ENCODE assay signal across 12 mouse cellular contexts in the genomic region with DNA sequence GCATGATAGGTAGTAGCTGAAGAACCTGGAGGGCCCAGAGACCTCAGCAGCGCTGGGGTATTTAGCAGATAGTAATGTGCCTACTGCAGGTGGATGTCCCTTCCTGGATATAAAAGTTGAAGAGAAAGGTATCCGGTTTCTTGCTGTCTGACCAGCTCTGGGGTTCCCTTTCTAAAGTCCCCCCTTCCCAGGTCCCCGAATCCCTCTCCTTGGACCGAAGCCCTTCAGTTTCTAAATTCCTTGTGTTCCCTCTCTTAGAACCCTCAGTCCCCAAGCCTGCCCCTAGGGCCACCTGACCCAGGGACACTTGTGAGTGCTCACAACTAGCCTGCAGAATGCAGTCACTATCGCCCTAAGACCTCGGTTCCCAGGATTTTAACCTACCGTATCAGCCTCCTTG. TPM values are rescaled to one million over a fixed set of nuclear protein-coding genes. Genes with fewer than 3 reads are reported as not detected.
DNase-seq lines count a peak whose midpoint lies in the region; ATAC-seq and TF ChIP-seq lines count a peak whose summit lies in the region.
"Had no signal": no experiment of that assay in that cellular context is flagged by ENCODE, and none has a peak within 500 bp of the region (broad histone marks: within the 10 kb centered on the region; RNA-seq: fewer than 3 reads in every experiment).

No protein-coding gene starts in this region.

- no peak for TF ChIP-seq CTCF in thymus, adult 2 months (IDR thresholded peaks at IDR 0.05; ENCODE audit: borderline replicate concordance, control insufficient read depth, extremely low read depth, insufficient read depth, low read length, poor library complexity)
- no peak for TF ChIP-seq CTCF in left cerebral cortex, adult 2 months (IDR thresholded peaks at IDR 0.05)

- no peaks in the 10 kb centered on the region for H3K36me3 ChIP-seq in heart, embryonic 15.5 days
- no peaks in the 10 kb centered on the region for H3K36me3 ChIP-seq in thymus, adult 2 months (ENCODE audit: control insufficient read depth, insufficient read depth, low read length)
- no peaks in the 10 kb centered on the region for H3K36me3 ChIP-seq in liver, embryonic 12.5 days

- intact Hi-C loops in left cerebral cortex, adult 2 months (cut with DNase I) = no loop called here

- no peak for ATAC-seq in heart, embryonic 15.5 days (replicated peaks; ENCODE audit: insufficient number of reproducible peaks, insufficient read depth, low FRiP score, low read depth)
- ATAC-seq in liver, embryonic 12.5 days = no peak

- 68% methylated on average over 7 of the region's 7 CpGs for WGBS in heart, embryonic 15.5 days
- WGBS in thymus, adult 2 months = 85% methylated on average over 7 of the region's 7 CpGs
- 63% methylated on average over 7 of the region's 7 CpGs for WGBS in liver, embryonic 12.5 days (ENCODE audit: insufficient replicate concordance)

- peak overlapping the region; percentile 55 for H3K4me3 ChIP-seq in heart, embryonic 15.5 days
- 0 out of 2 replicates have a peak overlapping the region, but pooled peaks have one; percentile 39 for H3K4me3 ChIP-seq in thymus, adult 2 months (ENCODE audit: control insufficient read depth, insufficient read depth, low read length)
- peak overlapping the region; percentile 51 for H3K4me3 ChIP-seq in liver, embryonic 12.5 days
- no peak overlapping the region for H3K4me3 ChIP-seq in left cerebral cortex, adult 2 months

- H3K4me2 ChIP-seq in heart, embryonic 15.5 days = peak overlapping the region; percentile 88
- peak overlapping the region; percentile 69 for H3K4me2 ChIP-seq in liver, embryonic 12.5 days

- no peaks in the 10 kb centered on the region for H3K9me3 ChIP-seq in heart, embryonic 15.5 days (replicated peaks)
- peaks cover 6% of the 10 kb centered on the region; the same call in 1 of the 2 replicates for H3K9me3 ChIP-seq in liver, embryonic 12.5 days (replicated peaks)

- H3K27ac ChIP-seq in heart, embryonic 15.5 days = no peak overlapping the region
- H3K27ac ChIP-seq in thymus, adult 2 months (ENCODE audit: control insufficient read depth, insufficient read depth, low read length) = no peak overlapping the region
- H3K27ac ChIP-seq in liver, embryonic 12.5 days = no peak overlapping the region
- H3K27ac ChIP-seq in left cerebral cortex, adult 2 months = no peak overlapping the region

- no peak for TF ChIP-seq POLR2A in thymus, adult 2 months (IDR thresholded peaks at IDR 0.05; ENCODE audit: control insufficient read depth, extremely low read depth, insufficient read depth, low read length, poor library complexity)

- peaks cover 22% of the 10 kb centered on the region for H3K27me3 ChIP-seq in heart, embryonic 15.5 days
- peaks cover 6% of the 10 kb centered on the region; the same call in 1 of the 2 replicates for H3K27me3 ChIP-seq in thymus, adult 2 months (ENCODE audit: control insufficient read depth, insufficient read depth, low read length)
- peaks cover 50% of the 10 kb centered on the region for H3K27me3 ChIP-seq in liver, embryonic 12.5 days (replicated peaks)

- H3K4me1 ChIP-seq in heart, embryonic 15.5 days (replicated peaks) = peaks cover 34% of the 10 kb centered on the region
- peaks cover 42% of the 10 kb centered on the region for H3K4me1 ChIP-seq in thymus, adult 2 months (replicated peaks; ENCODE audit: control insufficient read depth, insufficient read depth, low read length)
- peaks cover 51% of the 10 kb centered on the region for H3K4me1 ChIP-seq in liver, embryonic 12.5 days

- H3K9ac ChIP-seq in heart, embryonic 15.5 days = no peak overlapping the region
- H3K9ac ChIP-seq in liver, embryonic 12.5 days = no peak overlapping the region

- no peak for DNase-seq in heart, adult 8-10 months (ENCODE audit: low spot score)
- no peak for DNase-seq in thymus, adult 2 months
- DNase-seq in thymus, adult 18-20 months = no peak
- DNase-seq in left cerebral cortex, adult 2 months (ENCODE audit: extremely low spot score in 1 of 2, low spot score in 2 of 2) = no peak
- DNase-seq in embryo, embryonic 9.5 days (ENCODE audit: extremely low spot score) = no peak
- no peak for DNase-seq in adipocyte (ENCODE audit: low spot score)

RNA-seq across cellular contexts. Expression of gene Bcl3, which starts 0.9 kb away (rescaled TPM):
- 2.0 and 4.7 TPM in 2 replicates for polyA plus RNA-seq in heart, embryonic 15.5 days (2015; fragmentation: Nextera tagmentation; extraction: Ambion mirVana)
- 1 to 10 TPM; 2.1 to 4.4 (median 3.5) TPM for total RNA-seq in heart, adult 8-10 months (2022)
- 54.4 and 67.2 TPM in 2 replicates for polyA plus RNA-seq in thymus, adult 2 months (2012; rRNA removed)
- 3.7 and 5.4 TPM in 2 replicates for polyA plus RNA-seq in liver, embryonic 12.5 days (2016; fragmentation: Nextera tagmentation; extraction: Ambion mirVana)
- total RNA-seq in left cerebral cortex, adult 2 months (2021) = under 1 TPM; 0.56 to 0.77 TPM

RNA-seq across cellular contexts. Expression of gene Cblc, which starts 25.0 kb away (rescaled TPM):
- 0.47 and 2.5 TPM in 2 replicates for polyA plus RNA-seq in heart, embryonic 15.5 days (2015; fragmentation: Nextera tagmentation; extraction: Ambion mirVana)
- total RNA-seq in heart, adult 8-10 months (2022) = under 1 TPM in 2 of 4 experiments, not detected in 2; 0.37 to 0.76 TPM
- polyA plus RNA-seq in thymus, adult 2 months (2012; rRNA removed) = 2.4 and 2.8 TPM in 2 replicates
- 0.95 and 1.0 TPM in 2 replicates for polyA plus RNA-seq in liver, embryonic 12.5 days (2016; fragmentation: Nextera tagmentation; extraction: Ambion mirVana)
- total RNA-seq in left cerebral cortex, adult 2 months (2021) = not detected
- total RNA-seq: left cerebral cortex, postnatal 36 days; monocyte, adult 5-6 weeks had no signal
- polyA plus RNA-seq: testis, adult 2 months had no signal

RNA-seq across cellular contexts. Expression of gene Gm19345, which starts 30.2 kb away (rescaled TPM):
- not detected in 2 replicates for polyA plus RNA-seq in heart, embryonic 15.5 days (2015; fragmentation: Nextera tagmentation; extraction: Ambion mirVana)
- total RNA-seq in heart, adult 8-10 months (2022) = not detected
- polyA plus RNA-seq in thymus, adult 2 months (2012; rRNA removed) = 0.36 and 0.57 TPM in 2 replicates
- not detected in 2 replicates for polyA plus RNA-seq in liver, embryonic 12.5 days (2016; fragmentation: Nextera tagmentation; extraction: Ambion mirVana)
- total RNA-seq in left cerebral cortex, adult 2 months (2021) = 1 to 10 TPM; 1.7 to 2.2 TPM
- total RNA-seq: monocyte, adult 5-6 weeks had no signal

RNA-seq across cellular contexts. Expression of gene Ceacam16, which starts 39.5 kb away (rescaled TPM):
- polyA plus RNA-seq in heart, embryonic 15.5 days (2015; fragmentation: Nextera tagmentation; extraction: Ambion mirVana) = not detected in 2 replicates
- under 1 TPM in 1 of 4 experiments, not detected in 3; 0.27 TPM for total RNA-seq in heart, adult 8-10 months (2022)
- 3.3 and 3.9 TPM in 2 replicates for polyA plus RNA-seq in thymus, adult 2 months (2012; rRNA removed)
- polyA plus RNA-seq in liver, embryonic 12.5 days (2016; fragmentation: Nextera tagmentation; extraction: Ambion mirVana) = not detected in 2 replicates
- not detected for total RNA-seq in left cerebral cortex, adult 2 months (2021)
- total RNA-seq: left cerebral cortex, postnatal 36 days; monocyte, adult 5-6 weeks had no signal
- polyA plus RNA-seq: hindbrain, embryonic 11.5 days had no signal

RNA-seq across cellular contexts. Expression of gene Bcam, which starts 50.8 kb away (rescaled TPM):
- polyA plus RNA-seq in heart, embryonic 15.5 days (2015; fragmentation: Nextera tagmentation; extraction: Ambion mirVana) = 358 and 380 TPM in 2 replicates
- total RNA-seq in heart, adult 8-10 months (2022) = 100 to 1,000 TPM; 185 to 199 (median 197) TPM
- polyA plus RNA-seq in thymus, adult 2 months (2012; rRNA removed) = 36.4 and 55.5 TPM in 2 replicates
- 11.1 and 11.3 TPM in 2 replicates for polyA plus RNA-seq in liver, embryonic 12.5 days (2016; fragmentation: Nextera tagmentation; extraction: Ambion mirVana)
- total RNA-seq in left cerebral cortex, adult 2 months (2021) = 10 to 100 TPM; 12.2 to 15.1 TPM
- total RNA-seq: monocyte, adult 5-6 weeks had no signal
